Mouse (Mus musculus) G1E (cell line): ENCODE results near the gene Ing1.

Experiments
- CTCF ChIP-seq: IDR thresholded peaks from 2 replicates; pipeline ENCODE4 v1.5.1; 2012; ENCODE audit warnings: low read depth, low read length, inconsistent platforms, mixed read lengths
- TAL1 ChIP-seq: conservative IDR thresholded peaks from 2 replicates; pipeline ENCODE4 v1.6.1; 2012; ENCODE audit warnings: low read depth, low read length, inconsistent platforms, mixed read lengths

DNA sequence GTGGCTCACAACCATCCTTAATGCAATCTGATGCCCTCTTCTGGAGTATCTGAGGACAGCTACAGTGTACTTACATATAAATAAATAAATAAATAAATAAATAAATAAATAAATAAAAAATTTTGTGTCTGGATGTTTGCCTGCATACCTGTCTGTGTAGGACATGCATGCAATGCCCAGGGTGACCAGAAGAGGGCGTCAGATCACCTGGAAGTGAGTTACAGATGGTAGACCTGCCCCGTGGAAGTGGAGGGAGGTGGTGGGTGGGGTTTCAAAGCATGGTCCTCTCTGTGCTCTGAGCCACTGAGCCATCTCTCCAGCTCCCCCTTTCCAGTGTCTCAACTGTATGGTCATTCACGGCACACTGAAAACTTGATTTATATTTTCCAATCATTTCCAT is 11.0 kb upstream of the Ing1 start:
- TF ChIP-seq CTCF, result peak; percentile 37
- no peak for TF ChIP-seq TAL1
